Mouse (Mus musculus): ENCODE measurements around the gene Chd5. TPM values are rescaled to one million over a fixed set of nuclear protein-coding genes. Genes with fewer than 3 reads are reported as not detected.

Gene Chd5
- total RNA-seq, 2 experiments from 2014 or later: 0.08 to 0.20 TPM

GRCm38 (mm10) chr4:152432308-152432707 is 93.9 kb downstream of the Chd5 start:
- Histone ChIP-seq H3K27ac (no peak overlapping the region), H3K4me3 (no peak overlapping the region)
- intact Hi-C loops (cut with DNase I): no loop called here
- TF ChIP-seq CTCF (IDR thresholded peaks at IDR 0.05): peak; percentile 86
- DNase-seq: peak; percentile 55

DNA sequence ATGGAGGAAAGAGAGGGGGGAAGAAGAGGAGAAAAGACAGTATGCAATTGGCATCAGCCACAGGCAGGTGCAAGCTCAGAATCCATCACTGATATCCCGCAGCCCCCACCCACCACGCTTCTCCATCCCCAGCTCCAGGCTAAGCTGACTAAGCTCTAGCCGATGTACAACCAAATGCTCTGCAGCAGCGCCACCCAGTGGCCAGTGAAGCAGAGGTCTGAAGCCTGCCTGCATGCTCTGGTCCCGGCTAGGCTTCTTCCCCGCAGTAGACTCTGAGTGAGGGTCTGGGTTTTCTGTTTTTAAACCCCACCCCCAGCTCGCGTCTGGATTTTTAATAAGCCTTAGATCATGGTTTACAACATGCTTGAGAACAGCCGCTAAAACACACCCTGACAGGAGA is 96.4 kb downstream of the Chd5 start:
- DNase-seq: peak; percentile 92
- intact Hi-C loops (cut with DNase I): loop anchor here (1.0 to 2.0 kb wide), 3 partner anchors 92 to 260 kb away; no protein-coding TSS in a partner anchor
- peak overlapping the region; percentile 62 for H3K4me3 ChIP-seq
- TF ChIP-seq CTCF (IDR thresholded peaks at IDR 0.05): peak; percentile 69
- H3K27ac ChIP-seq: no peak overlapping the region

DNA sequence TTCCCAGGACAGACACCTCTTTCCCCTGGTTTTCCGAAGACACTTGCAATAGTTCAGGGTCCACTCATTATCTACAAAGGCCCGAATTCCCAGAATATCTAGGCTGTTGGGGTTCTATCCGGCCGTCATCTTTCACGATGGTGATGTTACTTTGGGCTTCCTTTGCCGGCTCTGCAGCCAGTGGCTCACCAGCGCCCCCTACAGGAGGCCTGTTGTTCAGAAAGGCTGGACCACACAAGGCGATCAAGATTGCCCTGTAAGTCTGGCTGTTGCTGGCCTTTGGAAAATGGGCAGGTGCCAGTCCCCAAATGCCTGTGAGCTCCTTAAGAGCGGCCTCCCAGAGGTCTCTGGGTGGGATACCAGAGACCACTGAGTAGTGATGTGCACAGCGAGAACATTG is 96.8 kb downstream of the Chd5 start:
- intact Hi-C loops (cut with DNase I): loop anchor here (1.0 to 2.0 kb wide), 3 partner anchors 92 to 260 kb away; no protein-coding TSS in a partner anchor
- Histone ChIP-seq H3K27ac (no peak overlapping the region), H3K4me3 (peak overlapping the region; percentile 62)
- peak; percentile 75 for TF ChIP-seq CTCF (IDR thresholded peaks at IDR 0.05)
- DNase-seq: peak; percentile 82

Other genes with a start within 250 kb of the Chd5 start
- 1 to 10 TPM in 1 of 2 experiments, under 1 TPM in 1; 0.38 to 2.0 TPM for gene Tnfrsf25, start 222.7 kb upstream of the Chd5 start, total RNA-seq (2021)
- under 1 TPM; 0.13 to 0.45 TPM for gene Espn, start 186.3 kb upstream of the Chd5 start, total RNA-seq (2021)
- gene Hes2, start 179.8 kb upstream of the Chd5 start, total RNA-seq (2021): not detected
- gene Acot7, start 160.5 kb upstream of the Chd5 start, total RNA-seq (2021): 10 to 100 TPM; 12.7 to 22.8 TPM
- 1 to 10 TPM; 3.4 to 7.3 TPM for gene Gpr153, start 64.4 kb upstream of the Chd5 start, total RNA-seq (2021)
- not detected for gene Hes3, start 47.0 kb upstream of the Chd5 start, total RNA-seq (2021)
- gene Icmt, start 41.4 kb upstream of the Chd5 start, total RNA-seq (2021): 10 to 100 TPM; 18.1 to 19.3 TPM
- gene Rnf207, start 19.7 kb upstream of the Chd5 start, total RNA-seq (2021): not detected
- 100 to 1,000 TPM; 235 to 261 TPM for gene Rpl22, start 12.9 kb upstream of the Chd5 start, total RNA-seq (2021)
- under 1 TPM; 0.48 to 0.53 TPM for gene Nphp4, start 138.1 kb downstream of the Chd5 start, total RNA-seq (2021)
- 1 to 10 TPM in 1 of 2 experiments, under 1 TPM in 1; 0.51 to 1.6 TPM for gene Kcnab2, start 139.2 kb downstream of the Chd5 start, total RNA-seq (2021)